Mouse (Mus musculus): ENCODE measurements around the gene Rgs3. TPM values are rescaled to one million over a fixed set of nuclear protein-coding genes. Genes with fewer than 3 reads are reported as not detected.

Gene Rgs3
- polyA plus RNA-seq, 2 experiments, result 3.6 to 3.9 TPM

GRCm38 (mm10) chr4:62518416-62519121 lies 41.1 kb upstream of the Rgs3 start:
- no peaks in the 10 kb centered on the region for H3K9me3 ChIP-seq (ENCODE audit: control insufficient read depth, low read length)
- no peaks in the 10 kb centered on the region for H3K27me3 ChIP-seq (ENCODE audit: control insufficient read depth, insufficient read depth, low read length)
- WGBS (ENCODE audit: insufficient replicate concordance), result 28% methylated on average over 13 of the region's 13 CpGs
- H3K4me1 ChIP-seq (replicated peaks; ENCODE audit: control insufficient read depth in 2 of 2, insufficient read depth in 2 of 2, low read length in 1 of 2), result peaks cover 17 to 37% of the 10 kb centered on the region in 2 experiments
- H3K4me3 ChIP-seq (ENCODE audit: insufficient read depth in 1 of 2, low read depth in 2 of 2, low read length in 2 of 2), result peak overlapping the region; percentile 92 to 98
- H3K27ac ChIP-seq, result peak overlapping the region; percentile 98
- peak overlapping the region; percentile 100 for H3K9ac ChIP-seq (replicated peaks)
- peak overlapping the region; percentile 87 for H3K4me2 ChIP-seq (ENCODE audit: low read depth)
- TF ChIP-seq EP300 (IDR thresholded peaks at IDR 0.05; ENCODE audit: low read depth), result no peak
- peak; percentile 15; the same call in 1 of the 2 replicates for TF ChIP-seq CTCF (IDR thresholded peaks at IDR 0.05; ENCODE audit: low read depth)
- peaks cover 30% of the 10 kb centered on the region for H3K36me3 ChIP-seq (replicated peaks; ENCODE audit: control insufficient read depth, insufficient read depth, low read depth)
- ATAC-seq (ENCODE audit: insufficient read depth), result no peak
- DNase-seq (ENCODE audit: low read depth in 3 of 3, low spot score in 3 of 3), result no peak

GRCm38 (mm10) chr4:62519122-62519848 lies 40.4 kb upstream of the Rgs3 start:
- WGBS (ENCODE audit: insufficient replicate concordance), result 2% methylated on average over 26 of the region's 26 CpGs
- H3K4me1 ChIP-seq (replicated peaks; ENCODE audit: control insufficient read depth in 2 of 2, insufficient read depth in 2 of 2, low read length in 1 of 2), result peaks cover 13 to 36% of the 10 kb centered on the region in 2 experiments

GRCm38 (mm10) chr4:62519849-62520233 lies 39.8 kb upstream of the Rgs3 start, which contains the start of gene Alad:
Alad (minus strand) TSS chr4:62519918.
- H3K4me3 ChIP-seq (ENCODE audit: insufficient read depth in 1 of 2, low read depth in 2 of 2, low read length in 2 of 2), result peak within 1 kb of the TSS; percentile 92 to 98
- H3K4me1 ChIP-seq (replicated peaks; ENCODE audit: control insufficient read depth in 2 of 2, insufficient read depth in 2 of 2, low read length in 1 of 2), result peaks cover 13 to 35% of the 10 kb centered on the region in 2 experiments
- no peaks in the 10 kb centered on the region for H3K9me3 ChIP-seq (ENCODE audit: control insufficient read depth, low read length)

More at GRCm38 (mm10) chr4:62519122-62519848, 40.4 kb upstream of the Rgs3 start:
- Histone ChIP-seq H3K36me3 (replicated peaks; ENCODE audit: control insufficient read depth, insufficient read depth, low read depth) (peaks cover 23% of the 10 kb centered on the region), H3K9ac (replicated peaks) (peak overlapping the region; percentile 100), H3K9me3 (ENCODE audit: control insufficient read depth, low read length) (no peaks in the 10 kb centered on the region), H3K27me3 (ENCODE audit: control insufficient read depth, insufficient read depth, low read length) (no peaks in the 10 kb centered on the region), H3K4me3 (ENCODE audit: insufficient read depth in 1 of 2, low read depth in 2 of 2, low read length in 2 of 2) (peak overlapping the region; percentile 92 to 98), H3K27ac (peak overlapping the region; percentile 98), H3K4me2 (ENCODE audit: low read depth) (peak overlapping the region; percentile 87)
- ATAC-seq (ENCODE audit: insufficient read depth) (peak; percentile 14), DNase-seq (ENCODE audit: low read depth in 3 of 3, low spot score in 3 of 3) (no peak)
- no peak for TF ChIP-seq CTCF (IDR thresholded peaks at IDR 0.05; ENCODE audit: low read depth)
- TF ChIP-seq EP300 (IDR thresholded peaks at IDR 0.05; ENCODE audit: low read depth), result no peak

GRCm38 (mm10) chr4:62520892-62521400 lies 38.7 kb upstream of the Rgs3 start:
- peak overlapping the region; percentile 87 for H3K4me2 ChIP-seq (ENCODE audit: low read depth)
- peaks cover 9% of the 10 kb centered on the region for H3K36me3 ChIP-seq (replicated peaks; ENCODE audit: control insufficient read depth, insufficient read depth, low read depth)
- H3K27me3 ChIP-seq (ENCODE audit: control insufficient read depth, insufficient read depth, low read length), result no peaks in the 10 kb centered on the region
- peak overlapping the region; percentile 100 for H3K9ac ChIP-seq (replicated peaks)
- peak overlapping the region in 1 of 2 experiments; percentile 98; a peak in 2 of 4 replicates for H3K4me3 ChIP-seq (ENCODE audit: insufficient read depth in 1 of 2, low read depth in 2 of 2, low read length in 2 of 2)
- ATAC-seq (ENCODE audit: insufficient read depth), result no peak
- peak overlapping the region; percentile 41 for H3K27ac ChIP-seq
- 57% methylated on average over 2 of the region's 2 CpGs for WGBS (ENCODE audit: insufficient replicate concordance)
- TF ChIP-seq CTCF (IDR thresholded peaks at IDR 0.05; ENCODE audit: low read depth), result no peak
- no peak for TF ChIP-seq EP300 (IDR thresholded peaks at IDR 0.05; ENCODE audit: low read depth)
- no peaks in the 10 kb centered on the region for H3K9me3 ChIP-seq (ENCODE audit: control insufficient read depth, low read length)
- DNase-seq (ENCODE audit: low read depth in 3 of 3, low spot score in 3 of 3), result no peak
- peaks cover 13 to 31% of the 10 kb centered on the region in 2 experiments for H3K4me1 ChIP-seq (replicated peaks; ENCODE audit: control insufficient read depth in 2 of 2, insufficient read depth in 2 of 2, low read length in 1 of 2)

More at GRCm38 (mm10) chr4:62519849-62520233, 39.8 kb upstream of the Rgs3 start, which contains the start of gene Alad:
- ATAC-seq (ENCODE audit: insufficient read depth) (peak; percentile 56), DNase-seq (ENCODE audit: low read depth in 3 of 3, low spot score in 3 of 3) (peak; percentile 74 to 88 (median 77))
- under 1% methylated on average over 37 of the region's 37 CpGs for WGBS (ENCODE audit: insufficient replicate concordance)
- Histone ChIP-seq H3K4me2 (ENCODE audit: low read depth) (peak within 1 kb of the TSS; percentile 87), H3K9ac (replicated peaks) (peak within 1 kb of the TSS; percentile 100), H3K27me3 (ENCODE audit: control insufficient read depth, insufficient read depth, low read length) (no peaks in the 10 kb centered on the region), H3K27ac (peak within 1 kb of the TSS; percentile 98), H3K36me3 (replicated peaks; ENCODE audit: control insufficient read depth, insufficient read depth, low read depth) (peaks cover 20% of the 10 kb centered on the region)
- no peak for TF ChIP-seq EP300 (IDR thresholded peaks at IDR 0.05; ENCODE audit: low read depth)
- TF ChIP-seq CTCF (IDR thresholded peaks at IDR 0.05; ENCODE audit: low read depth), result no peak
